Mouse (Mus musculus) 416B (cell line): Measurements from ENCODE around the gene Fgf15.

ENCODE experiments used
- DNase-seq: peaks from one replicate; pipeline ENCODE4 v3.0.0; 2011; ENCODE audit warnings: low read depth

Gene Fgf15

DNA sequence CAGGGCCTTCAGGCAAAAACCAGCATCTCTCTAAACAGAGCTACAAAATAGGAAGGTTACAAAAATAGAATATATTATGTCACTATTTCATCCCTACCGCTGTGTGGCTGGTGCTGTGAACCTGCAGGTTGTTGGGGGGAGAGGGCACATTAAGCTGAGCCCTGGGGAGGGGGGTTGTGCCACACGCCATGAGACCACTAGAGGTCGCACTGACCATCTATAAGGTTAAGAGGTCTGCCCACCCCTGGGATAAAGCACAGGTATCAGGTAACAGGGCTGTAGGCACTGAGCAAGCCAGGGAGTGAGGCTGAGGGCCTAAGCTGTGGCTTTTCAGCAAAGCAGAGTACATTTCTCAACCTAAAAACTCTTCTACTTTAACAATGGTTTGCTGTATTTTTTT is 35.4 kb downstream of the Fgf15 start:
- DNase-seq = peak; percentile 48

DNA sequence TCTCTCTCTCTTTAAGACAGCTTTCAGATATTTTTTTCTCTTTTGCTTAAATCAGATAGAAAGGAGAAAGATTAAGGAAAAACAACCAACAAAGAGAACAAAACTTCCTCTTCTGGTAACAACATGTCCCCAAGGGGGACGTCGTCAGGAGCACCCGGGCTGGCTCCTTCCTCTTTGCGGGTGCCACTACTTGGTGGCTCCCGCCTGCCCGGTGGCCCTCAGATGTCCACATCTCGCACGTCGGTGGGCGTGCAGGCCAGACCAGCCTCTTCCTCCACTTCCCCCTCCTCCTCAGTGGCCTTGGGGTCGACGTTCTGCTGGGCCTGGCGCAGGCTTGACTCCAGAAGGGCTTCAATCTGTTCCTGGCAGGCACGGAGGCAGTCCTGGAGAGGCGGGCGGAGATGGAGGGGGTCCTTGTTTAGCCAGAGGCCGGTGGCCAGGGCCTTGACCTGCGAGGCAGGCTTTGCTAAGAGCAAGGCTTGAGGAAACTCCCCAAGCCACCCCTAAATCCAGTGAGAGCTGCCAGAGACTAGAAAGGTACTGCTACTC is 36.1 kb downstream of the Fgf15 start:
- DNase-seq = no peak

DNA sequence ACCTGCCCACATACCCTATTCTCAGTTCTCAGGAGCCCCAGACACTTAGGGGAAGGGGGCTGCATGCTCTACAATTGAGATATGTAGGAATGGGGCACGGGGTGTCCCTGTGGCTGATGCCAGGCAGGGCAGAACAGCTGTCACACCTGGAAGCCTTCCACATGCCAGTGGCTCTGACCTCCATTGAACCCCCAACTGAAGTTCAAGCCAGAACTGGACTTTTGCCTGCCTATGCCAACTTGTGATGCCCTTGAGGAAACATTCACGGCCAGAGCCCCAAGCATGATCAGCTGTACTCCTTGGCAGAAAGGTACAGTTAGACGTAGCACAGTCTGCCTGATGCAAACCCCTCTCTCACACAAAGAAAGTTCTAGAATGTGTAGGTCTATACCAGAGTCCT is 37.0 kb downstream of the Fgf15 start:
- no peak for DNase-seq

DNA sequence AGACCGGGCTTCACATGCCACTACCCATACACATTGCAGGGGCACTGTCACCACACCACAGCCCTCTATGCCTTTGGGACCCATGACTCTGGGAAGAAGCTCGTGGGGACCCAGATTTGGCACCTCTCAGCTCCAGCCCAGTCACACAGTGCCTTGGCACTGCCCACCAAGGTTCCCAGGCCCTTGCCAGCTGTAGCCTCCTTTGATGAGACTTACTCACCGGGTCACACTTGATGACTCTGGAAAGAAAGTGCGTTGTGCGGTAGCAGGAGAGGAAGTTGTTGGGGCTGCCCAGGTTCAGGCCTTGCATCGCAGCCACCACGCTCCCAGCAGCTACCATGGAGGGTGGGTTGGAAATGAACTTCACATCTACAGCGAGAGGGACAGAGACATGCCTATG is 37.5 kb downstream of the Fgf15 start:
- DNase-seq = no peak

GRCm38 (mm10) chr7:144934901-144935300 is 38.6 kb downstream of the Fgf15 start:
- no peak for DNase-seq

DNA sequence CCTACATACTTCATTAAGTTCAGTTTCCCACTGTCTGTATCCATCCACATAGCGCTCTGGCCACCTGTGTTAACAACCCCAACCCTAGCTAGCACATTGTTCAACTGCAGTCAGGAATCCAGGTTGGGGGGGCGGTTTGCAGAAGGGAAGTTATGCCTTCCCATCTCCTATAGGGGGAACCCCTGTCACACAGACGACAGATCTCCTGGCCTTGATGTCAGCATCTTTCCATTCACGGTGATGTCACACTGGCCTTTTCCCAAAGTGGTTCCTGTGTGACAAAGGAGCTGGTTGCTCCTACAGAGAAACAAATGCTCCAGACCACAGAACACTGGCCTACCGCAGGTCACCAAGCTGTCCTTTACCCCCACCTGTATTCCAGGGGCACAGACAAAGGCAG is 39.2 kb downstream of the Fgf15 start:
- peak; percentile 55 for DNase-seq

DNA sequence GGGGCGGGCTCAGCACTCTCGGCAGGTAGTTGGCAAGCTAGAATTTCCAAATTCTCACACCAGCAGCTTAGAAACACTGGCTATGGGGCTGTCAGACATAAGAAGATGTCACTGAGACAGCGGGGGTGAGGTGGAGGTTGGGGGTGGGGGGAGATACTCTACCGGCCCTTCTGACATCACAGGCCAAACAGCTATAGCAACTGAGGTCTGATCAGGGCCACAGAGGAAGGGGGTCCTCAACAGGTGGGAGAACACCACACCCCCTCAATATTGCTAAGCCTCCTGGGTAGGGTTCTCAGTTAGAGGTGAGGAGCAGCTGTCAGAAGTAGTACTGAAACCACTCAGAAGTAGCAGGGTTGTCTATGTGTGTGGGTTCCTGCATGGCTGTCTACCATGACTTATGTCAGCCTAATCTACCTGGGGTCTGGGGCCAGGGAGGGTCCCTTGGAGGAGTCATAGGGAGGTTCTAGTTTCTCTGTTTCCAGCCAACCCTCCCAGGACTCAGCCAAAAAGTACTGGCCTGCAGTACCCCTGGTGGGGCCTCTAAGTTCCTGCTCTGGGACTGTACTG is 40.1 kb downstream of the Fgf15 start:
- DNase-seq = no peak

GRCm38 (mm10) chr7:144937490-144937889 is 41.2 kb downstream of the Fgf15 start:
- DNase-seq = peak; percentile 91

DNA sequence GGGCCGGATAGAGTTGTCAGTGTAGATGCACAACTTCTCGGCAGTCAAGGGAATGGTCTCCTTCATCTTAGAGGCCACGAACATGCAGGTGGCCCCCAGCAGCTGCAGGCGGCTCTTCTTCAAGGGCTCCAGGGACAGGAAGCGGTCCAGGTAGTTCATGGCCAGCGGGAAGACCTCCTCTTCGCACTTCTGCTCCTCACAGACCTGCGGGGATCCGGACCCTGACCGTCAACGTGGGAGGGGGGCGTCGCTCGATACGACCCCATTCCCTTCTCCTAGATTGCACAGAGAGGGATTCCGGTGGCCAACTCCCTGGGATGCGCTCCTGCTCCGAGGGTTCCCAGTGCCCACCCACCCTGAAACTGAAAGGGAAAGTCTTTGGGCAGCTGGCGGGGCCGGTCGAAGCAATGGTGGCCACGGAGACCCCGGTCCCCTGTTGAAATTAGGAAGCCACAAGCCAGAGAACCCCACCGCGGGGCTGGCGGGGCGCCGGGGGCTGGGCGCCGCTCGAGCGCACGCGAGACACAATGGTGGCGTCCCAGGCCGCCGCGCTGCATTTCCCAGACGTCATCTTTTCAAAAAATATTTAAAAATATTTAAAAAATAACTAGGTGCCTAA is 41.7 kb downstream of the Fgf15 start:
- no peak for DNase-seq

- peak; percentile 41 for DNase-seq
Observed at GRCm38 (mm10) chr7:144938661-144939343, 42.5 kb downstream of the Fgf15 start.

DNA sequence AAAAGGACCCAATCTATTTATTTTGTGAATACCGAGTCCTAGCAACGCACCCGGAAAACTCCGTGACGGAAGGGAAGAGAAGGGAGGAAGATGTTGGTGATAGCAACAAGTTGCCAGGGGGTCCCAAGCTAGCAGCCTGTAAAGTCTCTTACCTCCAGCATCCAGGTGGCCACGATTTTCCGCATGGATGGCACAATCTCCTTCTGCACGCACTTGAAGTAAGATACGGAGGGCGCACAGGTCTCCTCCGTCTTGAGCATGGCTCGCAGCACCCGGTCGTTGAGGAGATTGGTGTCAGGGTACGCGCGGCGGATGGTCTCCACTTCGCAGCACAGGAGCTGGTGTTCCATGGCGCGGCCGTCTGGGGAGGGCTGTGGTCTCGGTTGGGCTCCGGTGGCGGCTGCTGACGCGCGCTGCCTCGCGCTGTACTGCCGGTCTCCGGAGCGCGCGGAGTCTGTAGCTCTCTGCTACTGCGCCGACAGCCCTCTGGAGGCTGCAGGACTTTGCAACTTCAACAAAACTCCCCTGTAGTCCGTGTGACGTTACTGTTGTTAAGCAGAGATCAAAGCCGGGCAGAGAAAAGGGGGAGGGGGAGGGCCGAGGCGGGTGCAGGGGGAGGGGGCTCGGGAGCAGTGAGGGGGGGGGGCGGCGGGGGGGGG is 43.1 kb downstream of the Fgf15 start, which contains the start of gene Ccnd1:
Gene Ccnd1, minus strand, starts transcription at position 582 of the 659 bp plus-strand sequence.
- DNase-seq = peak; percentile 95

- peak; percentile 86 for DNase-seq
Observed at GRCm38 (mm10) chr7:144940003-144940571, 43.8 kb downstream of the Fgf15 start.

GRCm38 (mm10) chr7:144940585-144940984 is 44.3 kb downstream of the Fgf15 start:
- DNase-seq = peak; percentile 74

DNA sequence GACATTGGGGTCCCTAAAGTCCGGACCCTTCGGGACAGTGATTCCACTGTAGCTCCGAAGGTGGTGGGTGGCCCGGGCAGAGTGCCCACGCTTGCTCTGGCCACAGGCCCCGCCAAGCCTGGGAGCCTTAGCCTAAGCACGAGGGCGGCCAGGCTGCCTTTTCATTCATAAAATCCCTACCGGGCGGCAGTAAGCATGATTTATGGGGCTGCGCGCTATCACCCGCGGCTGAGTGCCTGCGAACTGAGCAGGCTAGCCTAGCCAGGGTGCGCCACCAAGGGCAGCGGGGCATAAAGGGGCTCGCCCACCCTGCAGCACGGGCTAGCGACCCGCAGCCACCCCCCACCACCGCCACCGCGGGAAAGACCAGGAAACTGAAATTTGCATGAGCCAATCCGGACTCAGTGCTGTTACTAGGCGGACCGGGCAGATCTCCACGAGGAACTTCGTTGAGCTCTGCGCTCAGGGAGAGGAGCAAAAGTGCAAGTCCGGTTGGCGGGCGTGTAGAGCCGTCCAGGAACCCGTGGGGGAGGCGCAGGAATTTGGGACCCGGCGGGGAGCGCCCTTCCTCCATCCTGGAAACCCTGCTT is 45.0 kb downstream of the Fgf15 start:
- peak; percentile 98 for DNase-seq

GRCm38 (mm10) chr7:144942071-144942743 is 45.9 kb downstream of the Fgf15 start:
- peak; percentile 81 for DNase-seq

GRCm38 (mm10) chr7:144942744-144943135 is 46.4 kb downstream of the Fgf15 start:
- no peak for DNase-seq

DNA sequence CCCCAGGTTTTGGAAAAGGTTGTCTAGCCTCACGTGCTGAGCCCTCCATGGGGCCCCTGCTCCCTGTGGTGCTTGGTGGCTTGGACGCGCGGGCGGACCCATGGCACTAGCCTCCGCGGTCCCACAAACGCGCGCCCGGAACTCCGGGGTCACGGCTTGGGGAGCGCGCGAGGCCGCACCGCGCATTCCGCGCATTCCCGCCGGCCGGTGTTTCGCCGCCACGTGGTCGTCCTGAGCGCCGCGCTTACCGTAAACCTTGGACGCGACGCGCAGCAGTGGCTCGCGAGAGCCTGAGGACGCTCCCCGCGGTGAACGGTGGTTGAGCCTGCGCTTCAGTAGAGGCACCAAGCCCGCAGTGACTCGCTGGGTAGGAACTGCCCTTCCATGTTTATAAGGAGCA is 46.9 kb downstream of the Fgf15 start:
- peak; percentile 92 for DNase-seq
